Mouse (Mus musculus): Measurements from ENCODE around the gene Samhd1.

DNA sequence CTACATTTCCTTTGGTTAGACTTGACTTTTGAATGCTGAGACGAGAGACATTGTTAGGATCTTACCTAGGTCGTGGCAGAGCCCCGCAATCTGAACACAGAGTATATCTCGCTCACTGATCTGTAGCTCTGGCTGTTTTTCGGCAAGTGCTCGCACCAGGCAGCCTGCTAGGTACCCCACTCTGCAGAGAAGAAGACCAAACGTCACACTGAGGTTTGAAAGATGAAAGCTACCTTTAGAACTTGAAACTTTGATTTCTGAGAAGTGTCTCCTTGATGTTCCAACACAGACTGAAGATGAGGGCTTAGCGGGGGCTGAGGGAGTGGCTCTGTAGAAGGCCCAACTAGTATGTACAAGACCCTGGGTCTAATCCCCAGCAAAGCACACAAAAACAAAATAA lies 13.3 kb downstream of the Samhd1 start:
- TF ChIP-seq POLR2A (IDR thresholded peaks at IDR 0.05; ENCODE audit: control insufficient read depth, extremely low read depth, insufficient read depth, low read length, poor library complexity), result no peak
- TF ChIP-seq CTCF (IDR thresholded peaks at IDR 0.05; ENCODE audit: borderline replicate concordance, control insufficient read depth, extremely low read depth, insufficient read depth, low read length, poor library complexity), result no peak

Data from thymus, adult 2 months (tissue).